Comparison of ENCODE assay signal across 22 mouse cellular contexts in the genomic region with DNA sequence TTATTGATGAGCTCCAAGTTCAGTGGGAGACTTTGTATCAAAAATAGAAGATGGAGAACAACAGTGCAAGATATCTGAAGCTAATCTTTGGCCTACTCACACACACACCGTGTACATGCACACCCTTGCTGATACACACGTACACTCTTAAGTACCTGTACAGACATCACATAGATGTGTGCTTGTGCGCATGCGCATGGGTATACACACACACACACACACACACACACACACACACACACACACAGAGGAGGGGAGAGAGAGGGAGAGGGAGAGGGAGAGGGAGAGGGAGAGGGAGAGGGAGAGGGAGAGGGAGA. TPM values are rescaled to one million over a fixed set of nuclear protein-coding genes. Genes with fewer than 3 reads are reported as not detected.
"Had no signal": no experiment of that assay in that cellular context is flagged by ENCODE, and none has a peak within 500 bp of the region (broad histone marks: within the 10 kb centered on the region; RNA-seq: fewer than 3 reads in every experiment).

No protein-coding gene starts in this region.

- H3K4me2 ChIP-seq: heart, embryonic 12.5 days; intestine, embryonic 15.5 days had no signal

- H3K4me3 ChIP-seq: gastrocnemius, adult 2 months; heart, embryonic 10.5 days; heart, embryonic 12.5 days; hindbrain, embryonic 10.5 days; hindbrain, embryonic 12.5 days; intestine, embryonic 15.5 days; limb, embryonic 10.5 days; limb, embryonic 12.5 days had no signal

- DNase-seq: gastrocnemius, adult 2 months; gastrocnemius, postnatal 25 days; kidney, adult 8-10 months; liver had no signal

- ATAC-seq: inflammation-experienced regulatory T-cells, adult 6 months; intestine, postnatal 0 days had no signal

- H3K9me3 ChIP-seq: heart, embryonic 10.5 days; heart, embryonic 12.5 days; hindbrain, embryonic 10.5 days; hindbrain, embryonic 12.5 days; intestine, embryonic 15.5 days; limb, embryonic 10.5 days; limb, embryonic 12.5 days had no signal

- H3K27ac ChIP-seq: gastrocnemius, adult 2 months; heart, embryonic 10.5 days; hindbrain, embryonic 10.5 days; hindbrain, embryonic 12.5 days; intestine, embryonic 15.5 days; layer of hippocampus, adult 2 months; left cerebral cortex, adult 2 months; limb, embryonic 10.5 days; limb, embryonic 12.5 days had no signal

- H3K36me3 ChIP-seq: heart, embryonic 10.5 days; heart, embryonic 12.5 days; hindbrain, embryonic 10.5 days; hindbrain, embryonic 12.5 days; intestine, embryonic 15.5 days; limb, embryonic 10.5 days; limb, embryonic 12.5 days had no signal

- H3K27me3 ChIP-seq: intestine, embryonic 15.5 days had no signal

- H3K9ac ChIP-seq: heart, embryonic 12.5 days; hindbrain, embryonic 12.5 days; intestine, embryonic 15.5 days; limb, embryonic 12.5 days had no signal

- H3K4me1 ChIP-seq: heart, embryonic 10.5 days; heart, embryonic 12.5 days; hindbrain, embryonic 10.5 days; hindbrain, embryonic 12.5 days; intestine, embryonic 15.5 days; limb, embryonic 12.5 days had no signal

RNA-seq across cellular contexts. Expression of gene Mepe, which starts 15.3 kb away (rescaled TPM):
- polyA plus RNA-seq: frontal cortex, adult 2 months; heart, embryonic 10.5 days; heart, embryonic 12.5 days; heart, embryonic 14.5 days; heart, embryonic 16.5 days; hindbrain, embryonic 10.5 days; hindbrain, embryonic 12.5 days; hindbrain, embryonic 16.5 days; inflammation-experienced regulatory T-cells, adult 6 months; intestine, embryonic 15.5 days; intestine, postnatal 0 days; kidney, embryonic 14.5 days; kidney, embryonic 16.5 days; limb, embryonic 10.5 days; limb, embryonic 12.5 days; limb, embryonic 14.5 days had no signal

RNA-seq across cellular contexts. Expression of gene Ibsp, which starts 41.5 kb away (rescaled TPM):
- polyA plus RNA-seq: heart, embryonic 10.5 days; heart, embryonic 12.5 days; heart, embryonic 14.5 days; hindbrain, embryonic 12.5 days; inflammation-experienced regulatory T-cells, adult 6 months; intestine, embryonic 15.5 days; intestine, postnatal 0 days; kidney, embryonic 14.5 days; limb, embryonic 10.5 days; limb, embryonic 12.5 days had no signal
